Mouse (Mus musculus): ENCODE measurements around the gene Ubtf. TPM values are rescaled to one million over a fixed set of nuclear protein-coding genes. Genes with fewer than 3 reads are reported as not detected.
A peak's percentile ranks its signal among the peaks of the same experiment; 100 is the strongest.

Gene Ubtf
- total and polyA plus RNA-seq, 3 experiments: 14.9 to 59.4 (median 52.5) TPM

DNA sequence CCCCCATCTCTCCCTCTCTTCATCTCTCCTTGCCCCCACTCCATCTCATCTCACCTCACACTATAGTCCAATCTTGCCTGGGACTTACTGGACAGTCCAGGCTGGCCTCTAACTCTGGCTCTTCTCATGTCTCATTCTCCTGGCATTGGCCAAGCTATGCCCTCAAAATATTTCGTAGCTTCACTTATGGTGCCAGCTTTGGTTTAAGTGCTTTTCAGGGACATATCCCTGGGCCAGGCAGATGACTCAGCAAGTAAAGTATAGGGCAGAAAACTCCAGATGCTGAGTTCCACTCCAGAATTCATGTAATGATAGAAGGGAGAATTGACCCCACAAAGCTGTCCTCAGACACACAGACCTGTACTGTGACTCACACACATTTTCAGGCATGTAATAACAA lies 16.6 kb upstream of the Ubtf start:
- peak in 1 of 2 experiments; percentile 22 for DNase-seq
- peak overlapping the region; percentile 33; the same call in 1 of the 2 replicates for H3K27ac ChIP-seq
- H3K4me3 ChIP-seq: no peak overlapping the region
- no peak for TF ChIP-seq EP300 (IDR thresholded peaks at IDR 0.05; ENCODE audit: insufficient read depth, low read depth, low read length)
- no peak for TF ChIP-seq CTCF (IDR thresholded peaks at IDR 0.05)
- no peak for TF ChIP-seq POLR2A (IDR thresholded peaks at IDR 0.05; ENCODE audit: insufficient read depth, low read depth, low read length)
- H3K9ac ChIP-seq (ENCODE audit: low read depth, low read length): no peak overlapping the region
- peaks cover 12% of the 10 kb centered on the region for H3K4me1 ChIP-seq (ENCODE audit: control insufficient read depth, insufficient read depth, low read length)
- H3K79me2 ChIP-seq (replicated peaks; ENCODE audit: control insufficient read depth, insufficient read depth, low read length): no peaks in the 10 kb centered on the region
- WGBS: 62% methylated on average over 1 of the region's 1 CpGs
- H3K36me3 ChIP-seq (ENCODE audit: control insufficient read depth, insufficient read depth, low read length): no peaks in the 10 kb centered on the region
- intact Hi-C loops (cut with DNase I): no loop called here
- no peaks in the 10 kb centered on the region for H3K27me3 ChIP-seq (ENCODE audit: control insufficient read depth, insufficient read depth, low read length)

DNA sequence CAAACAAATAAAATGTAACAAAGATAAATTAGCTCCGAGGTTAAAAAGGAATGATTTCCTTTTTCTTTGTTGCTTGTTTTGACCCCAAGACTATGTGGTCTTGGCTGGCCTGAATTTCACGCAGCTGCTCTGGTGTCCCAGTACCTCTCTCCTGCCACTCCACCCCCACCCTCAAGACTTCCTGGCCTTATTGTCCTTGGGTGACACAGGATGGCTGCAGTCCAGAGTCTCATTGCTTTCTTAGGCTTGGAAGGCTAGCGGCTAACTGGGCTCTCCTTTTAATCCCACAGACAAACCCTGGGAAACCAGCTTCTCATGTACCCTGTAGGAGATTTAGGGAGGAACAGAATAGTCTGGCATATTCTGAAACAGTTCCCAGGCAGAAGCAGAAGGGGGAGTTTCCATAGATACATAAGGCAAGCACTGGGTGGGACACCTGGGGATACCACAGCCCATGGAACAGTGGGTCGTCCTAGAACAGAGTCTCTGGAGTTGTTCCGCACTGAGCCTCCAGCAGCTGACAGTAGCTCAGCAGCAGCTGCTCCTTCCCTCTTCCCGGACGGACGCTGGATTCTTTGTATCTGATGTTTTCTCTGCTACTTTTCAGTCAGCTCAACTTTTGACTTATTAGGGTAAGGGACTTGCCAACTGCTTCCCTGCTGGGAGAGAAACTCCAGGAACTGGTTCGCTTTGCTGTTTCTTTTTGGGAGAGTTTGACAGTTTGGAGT lies 15.6 kb upstream of the Ubtf start:
- peak; percentile 49 to 60 for DNase-seq
- Histone ChIP-seq H3K27me3 (ENCODE audit: control insufficient read depth, insufficient read depth, low read length) (no peaks in the 10 kb centered on the region), H3K4me1 (ENCODE audit: control insufficient read depth, insufficient read depth, low read length) (peaks cover 12% of the 10 kb centered on the region), H3K4me3 (no peak overlapping the region), H3K79me2 (replicated peaks; ENCODE audit: control insufficient read depth, insufficient read depth, low read length) (no peaks in the 10 kb centered on the region), H3K27ac (peak overlapping the region; percentile 71), H3K9ac (ENCODE audit: low read depth, low read length) (0 out of 2 replicates have a peak overlapping the region, but pooled peaks have one; percentile 9), H3K36me3 (ENCODE audit: control insufficient read depth, insufficient read depth, low read length) (no peaks in the 10 kb centered on the region)
- WGBS: 15% methylated on average over 9 of the region's 9 CpGs
- intact Hi-C loops (cut with DNase I): loop anchor here (2.0 kb wide), 1 partner anchor 14 kb away; no protein-coding TSS in a partner anchor
- TF ChIP-seq EP300 (IDR thresholded peaks at IDR 0.05; ENCODE audit: insufficient read depth, low read depth, low read length): 0 out of 2 replicates have a peak, but pooled peaks have one; percentile 39
- peak; percentile 37; the same call in 1 of the 2 replicates for TF ChIP-seq POLR2A (IDR thresholded peaks at IDR 0.05; ENCODE audit: insufficient read depth, low read depth, low read length)
- no peak for TF ChIP-seq CTCF (IDR thresholded peaks at IDR 0.05)

DNA sequence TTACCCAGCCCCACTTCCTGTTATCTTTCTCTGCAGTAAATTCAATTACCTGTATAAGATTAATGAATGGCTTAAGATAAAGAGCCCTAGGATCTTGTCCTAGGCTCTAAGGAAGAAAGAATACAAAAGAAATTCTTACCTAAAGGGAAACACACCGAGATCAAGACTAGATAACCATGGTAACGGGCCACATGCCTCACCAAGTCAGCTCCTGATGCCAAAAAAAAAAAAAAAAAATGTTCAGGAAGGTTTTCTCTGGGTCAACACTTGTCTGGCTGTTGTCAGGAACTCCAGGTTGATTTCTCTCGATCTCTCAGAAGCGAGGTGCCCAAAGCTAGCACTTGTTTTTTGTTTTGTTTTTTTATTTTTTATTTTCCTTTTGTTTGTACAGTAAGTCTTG lies 14.5 kb upstream of the Ubtf start:
- no peak overlapping the region for H3K4me3 ChIP-seq
- H3K9ac ChIP-seq (ENCODE audit: low read depth, low read length): no peak overlapping the region
- H3K27ac ChIP-seq: no peak overlapping the region
- TF ChIP-seq EP300 (IDR thresholded peaks at IDR 0.05; ENCODE audit: insufficient read depth, low read depth, low read length): no peak
- TF ChIP-seq POLR2A (IDR thresholded peaks at IDR 0.05; ENCODE audit: insufficient read depth, low read depth, low read length): no peak
- no peak for TF ChIP-seq CTCF (IDR thresholded peaks at IDR 0.05)
- no peaks in the 10 kb centered on the region for H3K27me3 ChIP-seq (ENCODE audit: control insufficient read depth, insufficient read depth, low read length)
- H3K79me2 ChIP-seq (replicated peaks; ENCODE audit: control insufficient read depth, insufficient read depth, low read length): no peaks in the 10 kb centered on the region
- 54% methylated on average over 4 of the region's 4 CpGs for WGBS
- DNase-seq: no peak
- no peaks in the 10 kb centered on the region for H3K36me3 ChIP-seq (ENCODE audit: control insufficient read depth, insufficient read depth, low read length)
- H3K4me1 ChIP-seq (ENCODE audit: control insufficient read depth, insufficient read depth, low read length): peaks cover 10% of the 10 kb centered on the region
- intact Hi-C loops (cut with DNase I): loop anchor here (2.0 kb wide), 1 partner anchor 13 kb away; no protein-coding TSS in a partner anchor

DNA sequence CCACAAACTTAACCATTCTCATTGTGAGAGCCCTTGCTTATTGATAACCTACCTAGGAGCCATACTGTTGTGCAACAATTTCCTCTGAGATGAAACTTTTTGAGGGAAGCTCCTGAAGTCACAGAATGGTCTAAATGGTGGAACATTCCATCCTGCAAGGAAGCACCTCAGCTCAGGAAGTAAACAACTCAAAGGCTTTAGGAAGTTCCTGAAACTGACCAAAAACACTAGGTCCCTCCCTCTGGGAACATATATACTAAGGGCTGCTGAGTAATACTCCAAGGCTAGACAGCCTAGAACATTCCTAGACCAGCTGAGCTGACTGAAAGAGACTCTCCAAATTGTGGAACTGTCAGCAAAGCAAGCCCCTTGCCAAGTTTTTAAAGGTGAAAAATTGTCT lies 13.5 kb upstream of the Ubtf start:
- no peak for DNase-seq
- Histone ChIP-seq H3K79me2 (replicated peaks; ENCODE audit: control insufficient read depth, insufficient read depth, low read length) (no peaks in the 10 kb centered on the region), H3K4me3 (no peak overlapping the region), H3K4me1 (ENCODE audit: control insufficient read depth, insufficient read depth, low read length) (peaks cover 7% of the 10 kb centered on the region), H3K27ac (no peak overlapping the region), H3K27me3 (ENCODE audit: control insufficient read depth, insufficient read depth, low read length) (no peaks in the 10 kb centered on the region), H3K36me3 (ENCODE audit: control insufficient read depth, insufficient read depth, low read length) (no peaks in the 10 kb centered on the region), H3K9ac (ENCODE audit: low read depth, low read length) (no peak overlapping the region)
- intact Hi-C loops (cut with DNase I): no loop called here
- TF ChIP-seq CTCF (IDR thresholded peaks at IDR 0.05): no peak
- no peak for TF ChIP-seq POLR2A (IDR thresholded peaks at IDR 0.05; ENCODE audit: insufficient read depth, low read depth, low read length)
- no peak for TF ChIP-seq EP300 (IDR thresholded peaks at IDR 0.05; ENCODE audit: insufficient read depth, low read depth, low read length)

DNA sequence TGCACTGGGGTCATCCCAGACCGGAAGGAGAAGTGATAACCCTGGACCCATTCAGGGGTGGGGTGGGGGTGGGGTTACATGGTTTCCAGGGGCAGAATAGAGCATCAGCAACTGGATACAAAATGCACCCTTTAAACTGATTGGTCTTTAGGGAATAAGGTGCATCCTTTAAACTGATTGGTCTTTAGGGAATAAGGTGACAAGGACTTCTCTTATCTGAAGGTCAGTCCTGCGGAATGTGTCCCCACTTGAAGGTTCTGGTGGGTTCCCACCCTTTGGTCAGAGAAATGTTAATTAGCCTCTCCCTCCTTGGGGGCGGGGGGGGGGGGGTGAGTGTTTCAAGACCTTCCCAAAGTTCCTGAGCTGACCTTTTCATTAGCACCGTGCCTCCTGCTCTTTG lies 12.3 kb upstream of the Ubtf start:
- Histone ChIP-seq H3K36me3 (ENCODE audit: control insufficient read depth, insufficient read depth, low read length) (no peaks in the 10 kb centered on the region), H3K9ac (ENCODE audit: low read depth, low read length) (no peak overlapping the region), H3K4me1 (ENCODE audit: control insufficient read depth, insufficient read depth, low read length) (peaks cover 8% of the 10 kb centered on the region), H3K4me3 (no peak overlapping the region), H3K79me2 (replicated peaks; ENCODE audit: control insufficient read depth, insufficient read depth, low read length) (no peaks in the 10 kb centered on the region), H3K27ac (no peak overlapping the region), H3K27me3 (ENCODE audit: control insufficient read depth, insufficient read depth, low read length) (no peaks in the 10 kb centered on the region)
- intact Hi-C loops (cut with DNase I): no loop called here
- DNase-seq: no peak
- TF ChIP-seq POLR2A (IDR thresholded peaks at IDR 0.05; ENCODE audit: insufficient read depth, low read depth, low read length): no peak
- 42% methylated on average over 4 of the region's 4 CpGs for WGBS

DNA sequence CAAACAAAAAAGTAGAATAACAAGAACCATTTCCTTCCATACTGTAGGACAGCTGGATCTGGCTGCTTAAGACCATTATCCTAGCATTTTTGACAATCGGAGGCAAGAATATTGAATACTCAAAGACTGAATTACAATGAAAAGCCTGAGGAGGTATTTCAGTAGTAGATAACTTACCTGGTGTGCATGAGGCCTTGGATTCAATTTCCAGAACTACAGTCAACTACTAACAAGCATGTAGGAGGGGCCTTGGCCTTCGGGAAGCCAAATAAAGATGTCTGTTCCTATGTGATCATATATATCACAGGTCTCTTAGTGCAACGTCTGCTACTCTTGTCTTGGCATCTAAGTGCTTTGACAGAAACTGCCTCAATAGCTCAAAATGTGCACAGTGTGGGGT lies 10.5 kb upstream of the Ubtf start:
- no peaks in the 10 kb centered on the region for H3K27me3 ChIP-seq (ENCODE audit: control insufficient read depth, insufficient read depth, low read length)
- no peak overlapping the region for H3K9ac ChIP-seq (ENCODE audit: low read depth, low read length)
- H3K79me2 ChIP-seq (replicated peaks; ENCODE audit: control insufficient read depth, insufficient read depth, low read length): no peaks in the 10 kb centered on the region
- intact Hi-C loops (cut with DNase I): no loop called here
- 85% methylated on average over 3 of the region's 3 CpGs for WGBS
- TF ChIP-seq POLR2A (IDR thresholded peaks at IDR 0.05; ENCODE audit: insufficient read depth, low read depth, low read length) (no peak), CTCF (IDR thresholded peaks at IDR 0.05) (no peak), EP300 (IDR thresholded peaks at IDR 0.05; ENCODE audit: insufficient read depth, low read depth, low read length) (no peak)
- H3K4me1 ChIP-seq (ENCODE audit: control insufficient read depth, insufficient read depth, low read length): peaks cover 5% of the 10 kb centered on the region
- H3K27ac ChIP-seq: no peak overlapping the region
- DNase-seq: no peak
- no peaks in the 10 kb centered on the region for H3K36me3 ChIP-seq (ENCODE audit: control insufficient read depth, insufficient read depth, low read length)
- H3K4me3 ChIP-seq: no peak overlapping the region
